In the genomic region with DNA sequence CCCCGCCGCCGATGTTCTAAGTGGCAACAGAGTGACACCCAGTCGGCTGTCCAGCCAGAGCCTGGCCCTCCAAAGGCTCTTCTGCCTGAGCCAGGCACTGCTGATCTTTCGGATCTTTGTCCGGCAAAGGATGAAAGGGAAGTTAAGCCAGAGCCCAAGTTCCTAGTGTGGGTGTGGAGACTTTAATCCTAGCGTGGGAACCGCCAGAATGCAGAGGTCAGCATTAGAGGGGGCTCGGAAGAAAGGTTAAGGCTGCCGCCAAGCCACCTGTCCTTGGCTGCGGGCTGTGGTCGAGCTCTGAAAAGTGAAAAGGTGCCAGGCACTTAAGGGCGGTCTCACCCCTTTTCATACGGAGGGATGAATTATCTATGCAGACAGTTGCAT, we compare ENCODE assay signal across 9 mouse cellular contexts. TPM values are rescaled to one million over a fixed set of nuclear protein-coding genes. Genes with fewer than 3 reads are reported as not detected.
DNase-seq lines count a peak whose midpoint lies in the region; ATAC-seq and TF ChIP-seq lines count a peak whose summit lies in the region.
"Had no signal": no experiment of that assay in that cellular context is flagged by ENCODE, and none has a peak within 500 bp of the region (broad histone marks: within the 10 kb centered on the region; RNA-seq: fewer than 3 reads in every experiment).

No protein-coding gene starts in this region.

- peaks cover 12% of the 10 kb centered on the region for H3K4me1 ChIP-seq in thymus, adult 2 months (replicated peaks; ENCODE audit: control insufficient read depth, insufficient read depth, low read length)
- peaks cover 41% of the 10 kb centered on the region for H3K4me1 ChIP-seq in intestine, embryonic 16.5 days (ENCODE audit: control insufficient read depth, insufficient read depth, low read length)
- peaks cover 28% of the 10 kb centered on the region for H3K4me1 ChIP-seq in neural tube, embryonic 13.5 days (replicated peaks)

- no peak for ATAC-seq in intestine, embryonic 16.5 days
- ATAC-seq in neural tube, embryonic 13.5 days (ENCODE audit: low read depth), result no peak

- H3K27ac ChIP-seq in thymus, adult 2 months (ENCODE audit: control insufficient read depth, insufficient read depth, low read length), result no peak overlapping the region
- H3K27ac ChIP-seq in intestine, embryonic 16.5 days (ENCODE audit: low read length), result peak overlapping the region; percentile 31
- H3K27ac ChIP-seq in neural tube, embryonic 13.5 days (replicated peaks), result peak overlapping the region; percentile 84

- 1% methylated on average over 14 of the region's 14 CpGs for WGBS in thymus, adult 2 months
- 1% methylated on average over 14 of the region's 14 CpGs for WGBS in intestine, embryonic 16.5 days
- WGBS in neural tube, embryonic 13.5 days, result under 1% methylated on average over 14 of the region's 14 CpGs

- H3K4me2 ChIP-seq in intestine, embryonic 16.5 days (ENCODE audit: low read depth, low read length), result peak overlapping the region; percentile 90
- peak overlapping the region; percentile 77 for H3K4me2 ChIP-seq in neural tube, embryonic 13.5 days

- TF ChIP-seq CTCF in thymus, adult 2 months (IDR thresholded peaks at IDR 0.05; ENCODE audit: borderline replicate concordance, control insufficient read depth, extremely low read depth, insufficient read depth, low read length, poor library complexity), result no peak

- no peaks in the 10 kb centered on the region for H3K36me3 ChIP-seq in thymus, adult 2 months (ENCODE audit: control insufficient read depth, insufficient read depth, low read length)
- no peaks in the 10 kb centered on the region for H3K36me3 ChIP-seq in intestine, embryonic 16.5 days (ENCODE audit: control insufficient read depth, insufficient read depth, low read length)
- peaks cover 6% of the 10 kb centered on the region; the same call in 1 of the 2 replicates for H3K36me3 ChIP-seq in neural tube, embryonic 13.5 days

- no peaks in the 10 kb centered on the region for H3K27me3 ChIP-seq in thymus, adult 2 months (ENCODE audit: control insufficient read depth, insufficient read depth, low read length)
- H3K27me3 ChIP-seq in intestine, embryonic 16.5 days (replicated peaks; ENCODE audit: control insufficient read depth, insufficient read depth, low read length), result no peaks in the 10 kb centered on the region
- no peaks in the 10 kb centered on the region for H3K27me3 ChIP-seq in neural tube, embryonic 13.5 days

- TF ChIP-seq POLR2A in thymus, adult 2 months (IDR thresholded peaks at IDR 0.05; ENCODE audit: control insufficient read depth, extremely low read depth, insufficient read depth, low read length, poor library complexity), result no peak

- H3K9ac ChIP-seq in intestine, embryonic 16.5 days (ENCODE audit: low read depth, low read length), result peak overlapping the region; percentile 64
- peak overlapping the region; percentile 76 for H3K9ac ChIP-seq in neural tube, embryonic 13.5 days

- H3K9me3 ChIP-seq in intestine, embryonic 16.5 days (ENCODE audit: control insufficient read depth, low read length), result no peaks in the 10 kb centered on the region
- no peaks in the 10 kb centered on the region for H3K9me3 ChIP-seq in neural tube, embryonic 13.5 days

- peak overlapping the region; percentile 91 for H3K4me3 ChIP-seq in thymus, adult 2 months (ENCODE audit: control insufficient read depth, insufficient read depth, low read length)
- peak overlapping the region; percentile 71 for H3K4me3 ChIP-seq in intestine, embryonic 16.5 days (ENCODE audit: low read length)
- peak overlapping the region; percentile 63 for H3K4me3 ChIP-seq in neural tube, embryonic 13.5 days

- DNase-seq in adrenal gland, adult 2 months, result peak; percentile 23
- DNase-seq in adrenal gland, postnatal 14 days, result no peak
- DNase-seq in thymus, adult 2 months, result no peak
- DNase-seq in thymus, postnatal 25 days, result no peak
- DNase-seq in spleen, postnatal 14 days (ENCODE audit: low spot score in 2 of 2), result no peak
- DNase-seq in adrenal gland, postnatal 10 days, result no peak

RNA-seq across cellular contexts. Expression of gene Exosc6, which starts 5.5 kb away (rescaled TPM):
- total RNA-seq in adrenal gland, adult 2 months (2021), result not detected
- 43.3 and 51.4 TPM in 2 replicates for polyA plus RNA-seq in adrenal gland, adult 2 months (2012; rRNA removed)
- not detected in 2 replicates for total RNA-seq in adrenal gland, postnatal 14 days (2021)
- 38.7 and 68.8 TPM in 2 replicates for polyA plus RNA-seq in thymus, adult 2 months (2012; rRNA removed)
- polyA plus RNA-seq in intestine, embryonic 16.5 days (2015; fragmentation: Nextera tagmentation; extraction: Ambion mirVana), result 7.8 and 11.3 TPM in 2 replicates
- not detected in 2 replicates for polyA plus RNA-seq in neural tube, embryonic 13.5 days (2015; fragmentation: Nextera tagmentation; extraction: Ambion mirVana)
- total RNA-seq in adrenal gland, postnatal 10 days (2021), result not detected
- polyA plus RNA-seq: gonadal fat pad, adult 2 months had no signal

RNA-seq across cellular contexts. Expression of gene Aars, which starts 28.7 kb away (rescaled TPM):
- total RNA-seq in adrenal gland, adult 2 months (2021), result 100 to 1,000 TPM; 112 to 155 TPM
- 31.8 and 37.4 TPM in 2 replicates for polyA plus RNA-seq in adrenal gland, adult 2 months (2012; rRNA removed)
- 83.5 and 95.6 TPM in 2 replicates for total RNA-seq in adrenal gland, postnatal 14 days (2021)
- polyA plus RNA-seq in thymus, adult 2 months (2012; rRNA removed), result 27.4 and 29.5 TPM in 2 replicates
- polyA plus RNA-seq in intestine, embryonic 16.5 days (2015; fragmentation: Nextera tagmentation; extraction: Ambion mirVana), result 51.6 and 52.3 TPM in 2 replicates
- polyA plus RNA-seq in neural tube, embryonic 13.5 days (2015; fragmentation: Nextera tagmentation; extraction: Ambion mirVana), result 74.5 and 75.3 TPM in 2 replicates
- total RNA-seq in adrenal gland, postnatal 10 days (2021), result 10 to 100 TPM; 70.6 to 78.6 TPM

RNA-seq across cellular contexts. Expression of gene Ddx19b, which starts 30.1 kb away (rescaled TPM):
- total RNA-seq in adrenal gland, adult 2 months (2021), result 10 to 100 TPM in 1 of 2 experiments, 1 to 10 TPM in 1; 8.1 to 11.1 TPM
- 0.96 and 1.3 TPM in 2 replicates for polyA plus RNA-seq in adrenal gland, adult 2 months (2012; rRNA removed)
- total RNA-seq in adrenal gland, postnatal 14 days (2021), result 12.1 and 12.6 TPM in 2 replicates
- 7.1 and 7.4 TPM in 2 replicates for polyA plus RNA-seq in thymus, adult 2 months (2012; rRNA removed)
- polyA plus RNA-seq in intestine, embryonic 16.5 days (2015; fragmentation: Nextera tagmentation; extraction: Ambion mirVana), result 6.9 and 7.4 TPM in 2 replicates
- 6.5 and 6.7 TPM in 2 replicates for polyA plus RNA-seq in neural tube, embryonic 13.5 days (2015; fragmentation: Nextera tagmentation; extraction: Ambion mirVana)
- total RNA-seq in adrenal gland, postnatal 10 days (2021), result 10 to 100 TPM; 12.6 to 13.0 TPM

RNA-seq across cellular contexts. Expression of gene Clec18a, which starts 30.5 kb away (rescaled TPM):
- under 1 TPM in 1 of 2 experiments, not detected in 1; 0.14 TPM for total RNA-seq in adrenal gland, adult 2 months (2021)
- 0.04 and 0.11 TPM in 2 replicates for polyA plus RNA-seq in adrenal gland, adult 2 months (2012; rRNA removed)
- 0.19 TPM in 1 of 2 replicates, not detected in the other for total RNA-seq in adrenal gland, postnatal 14 days (2021)
- polyA plus RNA-seq in thymus, adult 2 months (2012; rRNA removed), result 0.04 and 0.11 TPM in 2 replicates
- polyA plus RNA-seq in intestine, embryonic 16.5 days (2015; fragmentation: Nextera tagmentation; extraction: Ambion mirVana), result 0.07 and 0.09 TPM in 2 replicates
- polyA plus RNA-seq in neural tube, embryonic 13.5 days (2015; fragmentation: Nextera tagmentation; extraction: Ambion mirVana), result 1.9 and 3.1 TPM in 2 replicates
- total RNA-seq in adrenal gland, postnatal 10 days (2021), result under 1 TPM in 1 of 2 experiments, not detected in 1; 0.15 TPM

RNA-seq across cellular contexts. Expression of gene Pdpr, which starts 32.8 kb away (rescaled TPM):
- 10 to 100 TPM; 34.7 to 37.1 TPM for total RNA-seq in adrenal gland, adult 2 months (2021)
- 17.4 and 19.1 TPM in 2 replicates for polyA plus RNA-seq in adrenal gland, adult 2 months (2012; rRNA removed)
- 41.4 and 47.2 TPM in 2 replicates for total RNA-seq in adrenal gland, postnatal 14 days (2021)
- polyA plus RNA-seq in thymus, adult 2 months (2012; rRNA removed), result 19.8 and 24.3 TPM in 2 replicates
- 6.5 and 8.5 TPM in 2 replicates for polyA plus RNA-seq in intestine, embryonic 16.5 days (2015; fragmentation: Nextera tagmentation; extraction: Ambion mirVana)
- polyA plus RNA-seq in neural tube, embryonic 13.5 days (2015; fragmentation: Nextera tagmentation; extraction: Ambion mirVana), result 9.6 and 11.6 TPM in 2 replicates
- total RNA-seq in adrenal gland, postnatal 10 days (2021), result 10 to 100 TPM; 42.0 to 56.4 TPM
